Mouse (Mus musculus) lung, postnatal 0 days (tissue): Measurements from ENCODE around the gene Ttll8.

Source experiments
- CTCF ChIP-seq: IDR thresholded peaks from 2 replicates; pipeline ENCODE4 v1.5.1; 2016; ENCODE audit warnings: antibody characterized with exemption, mild to moderate bottlenecking
- EP300 ChIP-seq: IDR thresholded peaks from 2 replicates; pipeline ENCODE4 v1.6.1; 2016; ENCODE audit warnings: antibody characterized with exemption, mild to moderate bottlenecking, control low read depth

- TF ChIP-seq CTCF: no peak
- no peak for TF ChIP-seq EP300
Observed at GRCm38 (mm10) chr15:88892252-88892651, 62.0 kb downstream of the Ttll8 start.
